Mouse (Mus musculus) limb, embryonic 15.5 days (tissue): ENCODE measurements around the gene Coq8b. TPM values are rescaled to one million over a fixed set of nuclear protein-coding genes. Genes with fewer than 3 reads are reported as not detected.
A peak's percentile ranks its signal among the peaks of the same experiment; 100 is the strongest.

Experiments used
- ATAC-seq: fragments of 200-750 bp; cut with Nextera tagmentation; 2 replicates; pipeline ENCODE4 v1.8.0; 2017; ENCODE audit warnings: low read depth, moderate TSS enrichment; ENCODE audit not compliant: insufficient number of reproducible peaks, low FRiP score, low TSS enrichment
- H3K27ac ChIP-seq: fragments of 300-500 bp; sonication (generic); 2 replicates; pipeline ENCODE4 v1.5.1; 2015; ENCODE audit warnings: moderate library complexity, mild to moderate bottlenecking, inconsistent platforms
- H3K27me3 ChIP-seq: fragments of 300-500 bp; sonication (generic); 2 replicates; pipeline ENCODE4 v1.6.1; 2015; ENCODE audit warnings: inconsistent platforms
- H3K36me3 ChIP-seq: fragments of 300-500 bp; sonication (generic); 2 replicates; pipeline ENCODE4 v1.6.1; 2015; ENCODE audit warnings: inconsistent platforms
- H3K4me1 ChIP-seq: fragments of 300-500 bp; sonication (generic); 2 replicates; pipeline ENCODE4 v1.6.1; 2015; ENCODE audit warnings: inconsistent platforms
- H3K4me2 ChIP-seq: fragments of 300-500 bp; sonication (generic); 2 replicates; pipeline ENCODE4 v1.6.1; 2015; ENCODE audit warnings: mild to moderate bottlenecking, inconsistent platforms
- H3K4me3 ChIP-seq: fragments of 300-500 bp; sonication (generic); 2 replicates; pipeline ENCODE4 v1.5.1; 2015; ENCODE audit warnings: mild to moderate bottlenecking, inconsistent platforms
- H3K9ac ChIP-seq: fragments of 300-500 bp; sonication (generic); 2 replicates; pipeline ENCODE4 v1.6.1; 2015; ENCODE audit warnings: inconsistent platforms
- H3K9me3 ChIP-seq: fragments of 300-500 bp; sonication (generic); 2 replicates; pipeline ENCODE4 v1.6.1; 2016; ENCODE audit warnings: inconsistent platforms
- WGBS: fragments of 180-500 bp; shearing (Covaris S2); methylation state at CpG from one replicate; pipeline ENCODE4 v1.1.7; 2015; 5-methylcytosine and 5-hydroxymethylcytosine counted together
- polyA plus RNA-seq: library from polyadenylated mRNA; unstranded; fragments of >200 nt; fragmentation: Nextera tagmentation; extraction: Ambion mirVana; gene quantifications from 2 replicates; pipeline ENCODE4 v1.2.1, GENCODE M21; 2015

Gene Coq8b
- polyA plus RNA-seq, 1 experiment from 2014 or later = 22.3 TPM

- no peaks in the 10 kb centered on the region for H3K9me3 ChIP-seq
- peak overlapping the region; percentile 97 for H3K27ac ChIP-seq
- WGBS = 1% methylated on average over 5 of the region's 6 CpGs
- H3K9ac ChIP-seq = no peak overlapping the region
- peak overlapping the region; percentile 80 for H3K4me2 ChIP-seq
- no peaks in the 10 kb centered on the region for H3K27me3 ChIP-seq
- H3K36me3 ChIP-seq = peaks cover 32% of the 10 kb centered on the region
- H3K4me3 ChIP-seq = peak overlapping the region; percentile 83
- peak; percentile 9; the same call in 1 of the 2 replicates for ATAC-seq
- H3K4me1 ChIP-seq = peaks cover 30% of the 10 kb centered on the region
These were observed 25.0 kb downstream of the Coq8b start for GRCm38 (mm10) chr7:27257852-27258204.

GRCm38 (mm10) chr7:27258205-27258899, 25.5 kb downstream of the Coq8b start, which contains the start of gene Numbl:
Gene Numbl (plus strand): TSS chr7:27258433.
- H3K4me3 ChIP-seq = peak within 1 kb of the TSS; percentile 83
- H3K9ac ChIP-seq = peak within 1 kb of the TSS; percentile 95
- 1% methylated on average over 38 of the region's 47 CpGs for WGBS
- no peaks in the 10 kb centered on the region for H3K27me3 ChIP-seq
- H3K9me3 ChIP-seq = no peaks in the 10 kb centered on the region
- ATAC-seq = peak; percentile 75
- H3K36me3 ChIP-seq = peaks cover 32% of the 10 kb centered on the region
- H3K4me2 ChIP-seq = peak within 1 kb of the TSS; percentile 80
- H3K4me1 ChIP-seq = peaks cover 29% of the 10 kb centered on the region
- peak within 1 kb of the TSS; percentile 97 for H3K27ac ChIP-seq

DNA sequence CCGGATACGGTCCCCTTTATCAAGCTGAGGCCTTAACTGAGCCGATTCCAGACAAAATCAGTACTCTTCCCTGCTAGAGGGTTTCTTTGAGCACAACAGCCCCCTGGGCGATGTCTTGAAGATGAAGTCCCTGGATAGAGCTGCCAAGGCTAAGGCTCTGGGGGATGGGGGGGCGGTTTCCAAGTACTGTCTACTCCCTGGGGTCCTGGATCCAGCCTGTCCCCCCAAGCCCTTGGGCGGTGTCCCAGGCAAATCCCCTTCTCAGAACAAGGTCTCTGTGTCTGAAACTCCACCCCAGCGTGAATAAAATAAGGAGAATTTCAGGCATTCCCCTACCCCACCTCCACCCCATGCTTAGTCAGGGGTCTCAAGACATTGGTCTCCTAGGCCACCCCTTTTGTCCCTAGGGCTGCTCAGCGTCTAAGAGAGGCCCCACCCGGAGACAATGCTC, 26.5 kb downstream of the Coq8b start:
- 1% methylated on average over 9 of the region's 9 CpGs for WGBS
- Histone ChIP-seq H3K27ac (peak overlapping the region; percentile 97), H3K36me3 (peaks cover 36% of the 10 kb centered on the region), H3K9ac (peak overlapping the region; percentile 95), H3K4me3 (peak overlapping the region; percentile 83), H3K4me1 (peaks cover 29% of the 10 kb centered on the region), H3K9me3 (no peaks in the 10 kb centered on the region), H3K27me3 (no peaks in the 10 kb centered on the region), H3K4me2 (peak overlapping the region; percentile 80)
- ATAC-seq = no peak

DNA sequence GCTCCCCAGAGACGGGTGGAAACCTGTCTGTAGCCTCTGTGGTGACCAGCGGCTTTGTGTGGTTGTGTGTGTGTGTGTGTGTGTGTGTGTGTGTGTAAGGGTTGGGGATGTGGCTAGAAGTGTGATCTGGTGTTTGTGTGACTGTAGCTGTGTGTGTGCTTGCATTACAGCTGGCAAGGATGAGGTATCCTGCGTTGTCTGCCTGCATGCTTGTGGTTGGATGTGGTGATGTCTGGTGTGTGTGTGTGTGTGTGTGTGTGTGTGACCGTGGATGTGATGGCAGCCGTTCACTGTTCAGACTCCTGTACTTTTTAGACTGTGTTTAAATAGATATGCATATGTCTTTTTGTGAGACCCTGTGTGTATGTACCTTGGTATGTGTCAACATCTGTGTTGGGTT, 26.9 kb downstream of the Coq8b start:
- 23% methylated on average over 5 of the region's 5 CpGs for WGBS

DNA sequence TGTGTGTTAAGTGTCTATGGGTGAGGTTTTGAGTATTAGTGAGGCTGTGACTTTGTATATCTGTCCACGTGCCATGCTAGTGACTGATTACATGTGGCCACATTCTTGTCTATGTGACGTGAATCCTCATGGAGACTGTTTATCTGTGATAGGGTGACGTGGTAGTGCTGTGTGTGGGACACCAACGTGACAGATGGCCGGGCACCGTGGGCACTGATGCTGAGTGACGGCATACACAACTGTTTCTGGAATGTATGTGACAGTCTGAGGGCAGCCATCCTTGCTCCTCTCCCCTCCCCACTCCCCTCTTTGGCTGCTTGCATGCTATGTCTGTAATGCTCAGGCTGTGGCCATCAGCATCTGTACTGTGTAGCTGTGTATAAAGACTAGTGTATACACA, 28.0 kb downstream of the Coq8b start:
- Histone ChIP-seq H3K9ac (no peak overlapping the region), H3K27me3 (no peaks in the 10 kb centered on the region), H3K4me3 (no peak overlapping the region), H3K36me3 (peaks cover 41% of the 10 kb centered on the region), H3K9me3 (no peaks in the 10 kb centered on the region), H3K27ac (no peak overlapping the region), H3K4me1 (peaks cover 28% of the 10 kb centered on the region), H3K4me2 (no peak overlapping the region; the same call in 1 of the 2 replicates)
- WGBS = 84% methylated on average over 7 of the region's 7 CpGs
- no peak for ATAC-seq

More for the DNA sequence above, 26.9 kb downstream of the Coq8b start:
- peak overlapping the region; percentile 80 for H3K4me2 ChIP-seq
- H3K4me1 ChIP-seq = peaks cover 29% of the 10 kb centered on the region
- H3K9ac ChIP-seq = peak overlapping the region; percentile 95
- H3K27ac ChIP-seq = peak overlapping the region; percentile 97
- no peaks in the 10 kb centered on the region for H3K27me3 ChIP-seq
- peak overlapping the region; percentile 83 for H3K4me3 ChIP-seq
- H3K9me3 ChIP-seq = no peaks in the 10 kb centered on the region
- peaks cover 36% of the 10 kb centered on the region for H3K36me3 ChIP-seq
- ATAC-seq = no peak

- H3K36me3 ChIP-seq = peaks cover 51% of the 10 kb centered on the region
These were observed 29.1 kb downstream of the Coq8b start for GRCm38 (mm10) chr7:27261888-27262287.

GRCm38 (mm10) chr7:27264761-27265160, 31.9 kb downstream of the Coq8b start:
- Histone ChIP-seq H3K4me1 (peaks cover 9% of the 10 kb centered on the region), H3K4me3 (no peak overlapping the region), H3K27me3 (no peaks in the 10 kb centered on the region), H3K27ac (no peak overlapping the region), H3K36me3 (peaks cover 80% of the 10 kb centered on the region), H3K9me3 (peaks cover 4% of the 10 kb centered on the region; the same call in 1 of the 2 replicates), H3K9ac (no peak overlapping the region), H3K4me2 (no peak overlapping the region)
- ATAC-seq = no peak
- 77% methylated on average over 12 of the region's 12 CpGs for whole genome bisulfite sequencing

More at GRCm38 (mm10) chr7:27261888-27262287, 29.1 kb downstream of the Coq8b start:
- Histone ChIP-seq H3K4me1 (peaks cover 24% of the 10 kb centered on the region), H3K9me3 (no peaks in the 10 kb centered on the region), H3K4me3 (no peak overlapping the region), H3K27ac (no peak overlapping the region), H3K27me3 (no peaks in the 10 kb centered on the region), H3K4me2 (no peak overlapping the region), H3K9ac (no peak overlapping the region)
- WGBS = 83% methylated on average over 6 of the region's 6 CpGs
- no peak for ATAC-seq

- Histone ChIP-seq H3K4me2 (no peak overlapping the region), H3K36me3 (peaks cover 96% of the 10 kb centered on the region), H3K27ac (no peak overlapping the region), H3K27me3 (no peaks in the 10 kb centered on the region), H3K4me3 (no peak overlapping the region), H3K4me1 (no peaks in the 10 kb centered on the region), H3K9me3 (peaks cover 4% of the 10 kb centered on the region; the same call in 1 of the 2 replicates), H3K9ac (no peak overlapping the region)
- no peak for ATAC-seq
- WGBS = 69% methylated on average over 20 of the region's 20 CpGs
These were observed 33.8 kb downstream of the Coq8b start for GRCm38 (mm10) chr7:27266515-27267128.

- H3K9ac ChIP-seq = no peak overlapping the region
- H3K4me3 ChIP-seq = no peak overlapping the region
- H3K4me2 ChIP-seq = no peak overlapping the region
- ATAC-seq = no peak
- H3K27me3 ChIP-seq = no peaks in the 10 kb centered on the region
- peaks cover 4% of the 10 kb centered on the region; the same call in 1 of the 2 replicates for H3K4me1 ChIP-seq
- H3K9me3 ChIP-seq = peaks cover 4% of the 10 kb centered on the region; the same call in 1 of the 2 replicates
- H3K36me3 ChIP-seq = peaks cover 91% of the 10 kb centered on the region
- WGBS = 92% methylated on average over 8 of the region's 8 CpGs
- no peak overlapping the region for H3K27ac ChIP-seq
These were observed 38.6 kb downstream of the Coq8b start for GRCm38 (mm10) chr7:27271423-27271822.

- H3K4me3 ChIP-seq = no peak overlapping the region
- H3K4me1 ChIP-seq = peaks cover 4% of the 10 kb centered on the region; the same call in 1 of the 2 replicates
- ATAC-seq = no peak
These were observed 41.0 kb downstream of the Coq8b start for GRCm38 (mm10) chr7:27273739-27274351.

GRCm38 (mm10) chr7:27274916-27275315, 42.1 kb downstream of the Coq8b start:
- H3K4me2 ChIP-seq = no peak overlapping the region
- H3K27ac ChIP-seq = no peak overlapping the region
- peaks cover 90% of the 10 kb centered on the region for H3K36me3 ChIP-seq
- no peak overlapping the region for H3K4me3 ChIP-seq
- peaks cover 4% of the 10 kb centered on the region; the same call in 1 of the 2 replicates for H3K4me1 ChIP-seq
- WGBS = 89% methylated on average over 4 of the region's 4 CpGs
- H3K9me3 ChIP-seq = no peaks in the 10 kb centered on the region
- ATAC-seq = no peak
- no peak overlapping the region for H3K9ac ChIP-seq
- H3K27me3 ChIP-seq = no peaks in the 10 kb centered on the region

More at GRCm38 (mm10) chr7:27273739-27274351, 41.0 kb downstream of the Coq8b start:
- no peaks in the 10 kb centered on the region for H3K27me3 ChIP-seq
- no peak overlapping the region for H3K27ac ChIP-seq
- peaks cover 2% of the 10 kb centered on the region; the same call in 1 of the 2 replicates for H3K9me3 ChIP-seq
- no peak overlapping the region for H3K9ac ChIP-seq
- WGBS = 63% methylated on average over 32 of the region's 32 CpGs
- H3K36me3 ChIP-seq = peaks cover 90% of the 10 kb centered on the region
- no peak overlapping the region for H3K4me2 ChIP-seq
